In the genomic region with DNA sequence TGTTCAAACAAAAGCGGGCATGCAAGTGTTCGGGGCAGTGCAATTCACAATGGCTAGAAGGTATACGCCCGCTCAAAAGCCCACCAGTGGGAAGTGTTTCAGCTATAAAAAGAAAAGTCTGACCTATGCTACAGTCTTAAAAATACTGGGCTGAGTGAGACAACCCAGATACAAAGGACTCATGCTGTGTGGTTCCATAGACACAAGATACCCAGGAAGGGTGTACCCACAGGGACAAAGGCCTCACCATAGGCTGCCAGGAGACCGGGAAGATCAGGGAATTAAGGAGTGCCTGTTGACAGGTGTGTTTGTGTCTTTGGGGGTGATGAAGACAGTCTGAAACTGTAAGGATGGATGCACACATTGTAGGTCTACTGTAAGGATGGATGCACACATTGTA, we compare ENCODE assay signal across 32 mouse cellular contexts. TPM values are rescaled to one million over a fixed set of nuclear protein-coding genes. Genes with fewer than 3 reads are reported as not detected.
"Had no signal": no experiment of that assay in that cellular context is flagged by ENCODE, and none has a peak within 500 bp of the region (broad histone marks: within the 10 kb centered on the region; RNA-seq: fewer than 3 reads in every experiment).

No protein-coding gene starts in this region.

- H3K9ac ChIP-seq: heart, embryonic 13.5 days; heart, embryonic 15.5 days; hindbrain, embryonic 13.5 days; hindbrain, embryonic 15.5 days; kidney, embryonic 15.5 days; limb, embryonic 13.5 days; limb, embryonic 15.5 days; liver, embryonic 12.5 days; liver, embryonic 14.5 days had no signal

- DNase-seq: gastrocnemius, postnatal 14 days; gastrocnemius, postnatal 36 days; heart, adult 11 months; heart, adult 2 months; heart, postnatal 14 days; heart, postnatal 36 days; kidney, adult 11 months; kidney, adult 2 months; kidney, adult 9 months; kidney, postnatal 14 days; kidney, postnatal 36 days; layer of hippocampus, adult 9-11 months; layer of hippocampus, postnatal 36 days; left cerebral cortex, postnatal 4 days had no signal

- H3K9me3 ChIP-seq: heart, embryonic 13.5 days; heart, embryonic 15.5 days; hindbrain, embryonic 13.5 days; hindbrain, embryonic 15.5 days; kidney, embryonic 15.5 days; limb, embryonic 13.5 days; limb, embryonic 15.5 days; liver, embryonic 12.5 days had no signal

- ATAC-seq: hindbrain, postnatal 0 days; intestine, embryonic 16.5 days; liver, embryonic 12.5 days had no signal

- H3K27ac ChIP-seq: heart, adult 2 months; heart, embryonic 13.5 days; heart, embryonic 15.5 days; hindbrain, embryonic 13.5 days; hindbrain, embryonic 15.5 days; hindbrain, postnatal 0 days; kidney, embryonic 15.5 days; kidney, postnatal 0 days; limb, embryonic 13.5 days; limb, embryonic 15.5 days; liver, embryonic 12.5 days; liver, embryonic 14.5 days had no signal

- H3K36me3 ChIP-seq: heart, embryonic 13.5 days; heart, embryonic 15.5 days; hindbrain, embryonic 13.5 days; hindbrain, embryonic 15.5 days; kidney, embryonic 15.5 days; limb, embryonic 13.5 days; limb, embryonic 15.5 days; liver, embryonic 12.5 days had no signal

- H3K4me3 ChIP-seq: heart, adult 2 months; heart, embryonic 13.5 days; heart, embryonic 15.5 days; hindbrain, embryonic 13.5 days; hindbrain, embryonic 15.5 days; kidney, embryonic 15.5 days; limb, embryonic 13.5 days; limb, embryonic 15.5 days; liver, embryonic 12.5 days had no signal

- H3K4me2 ChIP-seq: heart, embryonic 11.5 days; heart, embryonic 13.5 days; heart, embryonic 15.5 days; hindbrain, embryonic 13.5 days; hindbrain, embryonic 15.5 days; kidney, embryonic 15.5 days; limb, embryonic 13.5 days; limb, embryonic 15.5 days; liver, embryonic 12.5 days had no signal

RNA-seq across cellular contexts. Expression of gene Notum, which starts 2.7 kb away (rescaled TPM):
- total RNA-seq: gastrocnemius, adult 18-20 months; gastrocnemius, postnatal 36 days; heart, postnatal 36 days; hematopoietic stem cell, adult 5-6 weeks had no signal

RNA-seq across cellular contexts. Expression of gene Myadml2, which starts 15.8 kb away (rescaled TPM):
- total RNA-seq: hematopoietic stem cell, adult 5-6 weeks; liver, adult 2 months had no signal
- polyA plus RNA-seq: intestine, embryonic 14.5 days; intestine, embryonic 16.5 days; limb, embryonic 11.5 days; liver, adult 2 months had no signal
